Mouse (Mus musculus): Measurements from ENCODE around the gene Csf2. TPM values are rescaled to one million over a fixed set of nuclear protein-coding genes. Genes with fewer than 3 reads are reported as not detected.

Gene Csf2
- total and polyA plus RNA-seq, 3 experiments, result 0.79 to 2.4 (median 1.9) TPM

- no peak overlapping the region for H3K4me3 ChIP-seq (replicated peaks in 1 of 3; ENCODE audit: low read depth in 2 of 3, low read length in 2 of 3, poor library complexity in 1 of 3)
- no peaks in the 10 kb centered on the region for H3K9me3 ChIP-seq (replicated peaks; ENCODE audit: low read length)
- no peaks in the 10 kb centered on the region for H3K27me3 ChIP-seq (replicated peaks)
- no peak overlapping the region for H3K27ac ChIP-seq (ENCODE audit: insufficient read depth, low read depth)
- H3K4me1 ChIP-seq (ENCODE audit: control insufficient read depth in 1 of 2, insufficient read depth in 2 of 2), result peaks cover 14 to 40% of the 10 kb centered on the region in 2 experiments
- no peaks in the 10 kb centered on the region for H3K79me2 ChIP-seq (replicated peaks; ENCODE audit: control insufficient read depth, extremely low read depth, insufficient read depth, poor library complexity, severe bottlenecking)
- no peak overlapping the region for H3K9ac ChIP-seq (ENCODE audit: insufficient read depth, low read depth)
- TF ChIP-seq ZMIZ1 (IDR thresholded peaks at IDR 0.05; ENCODE audit: low read depth, low read length) (no peak), POLR2AphosphoS2 (IDR thresholded peaks at IDR 0.05; ENCODE audit: low read depth, low read length) (no peak), MAZ (IDR thresholded peaks at IDR 0.05; ENCODE audit: low read depth, low read length) (0 out of 2 replicates have a peak, but pooled peaks have one; percentile 6), CHD2 (IDR thresholded peaks at IDR 0.05; ENCODE audit: low read length) (no peak), USF1 (IDR thresholded peaks at IDR 0.05; ENCODE audit: low read depth, low read length) (no peak), POLR2A (IDR thresholded peaks at IDR 0.05; ENCODE audit: low read depth, low read length) (no peak), ZNF384 (IDR thresholded peaks at IDR 0.05; ENCODE audit: low read depth, low read length) (peak; percentile 20; the same call in 1 of the 2 replicates), IRF4 (IDR thresholded peaks at IDR 0.05; ENCODE audit: low read depth, low read length) (peak; percentile 39; the same call in 1 of the 2 replicates), PAX5 (IDR thresholded peaks at IDR 0.05; ENCODE audit: low read length) (no peak), JUND (conservative IDR thresholded peaks at IDR 0.05; ENCODE audit: low read depth, low read length) (peak; percentile 36; the same call in 1 of the 2 replicates), GABPA (IDR thresholded peaks at IDR 0.05; ENCODE audit: insufficient replicate concordance, low read depth, low read length) (no peak), MEF2A (IDR thresholded peaks at IDR 0.05; ENCODE audit: borderline replicate concordance, low read depth, low read length) (peak; percentile 77), ZKSCAN1 (IDR thresholded peaks at IDR 0.05; ENCODE audit: borderline replicate concordance, low read depth, low read length) (no peak), ELF1 (IDR thresholded peaks at IDR 0.05; ENCODE audit: low read depth, low read length) (peak; percentile 50), UBTF (IDR thresholded peaks at IDR 0.05; ENCODE audit: low read depth, low read length) (no peak), MXI1 (IDR thresholded peaks at IDR 0.05; ENCODE audit: low read depth, low read length) (no peak), MAX (IDR thresholded peaks at IDR 0.05; ENCODE audit: low read length) (no peak), SMC3 (IDR thresholded peaks at IDR 0.05; ENCODE audit: low read depth, low read length) (peak; percentile 100), CTCF (conservative IDR thresholded peaks at IDR 0.05 in 1 of 2, IDR thresholded peaks at IDR 0.05 in 1 of 2; ENCODE audit: low read depth in 2 of 2, low read length in 2 of 2) (peak; percentile 39 to 100), KAT2A (IDR thresholded peaks at IDR 0.05; ENCODE audit: insufficient replicate concordance, low read length) (no peak), CHD1 (IDR thresholded peaks at IDR 0.05; ENCODE audit: low read depth, low read length) (no peak), TBP (conservative IDR thresholded peaks at IDR 0.05; ENCODE audit: low read depth, low read length) (no peak), ZC3H11A (IDR thresholded peaks at IDR 0.05; ENCODE audit: low read depth, low read length) (peak; percentile 100), RAD21 (IDR thresholded peaks at IDR 0.05; ENCODE audit: low read depth, low read length) (no peak; the same call in none of the 2 replicates), HCFC1 (IDR thresholded peaks at IDR 0.05; ENCODE audit: low read depth, low read length) (no peak), TCF12 (IDR thresholded peaks at IDR 0.05; ENCODE audit: low read depth, low read length) (no peak), JUN (IDR thresholded peaks at IDR 0.05; ENCODE audit: insufficient read depth, low read depth, low read length) (no peak), USF2 (conservative IDR thresholded peaks at IDR 0.05; ENCODE audit: low read depth, low read length) (no peak), MYC (IDR thresholded peaks at IDR 0.05; ENCODE audit: low read depth, low read length) (0 out of 2 replicates have a peak, but pooled peaks have one; percentile 19), NELFE (IDR thresholded peaks at IDR 0.05; ENCODE audit: low read depth, low read length) (peak; percentile 53; the same call in 1 of the 2 replicates), NRF1 (IDR thresholded peaks at IDR 0.05; ENCODE audit: low read depth, low read length) (peak; percentile 36; the same call in 1 of the 2 replicates), RCOR1 (conservative IDR thresholded peaks at IDR 0.05; ENCODE audit: low read depth, low read length) (no peak; the same call in 1 of the 2 replicates), SIN3A (IDR thresholded peaks at IDR 0.05; ENCODE audit: low read length) (0 out of 2 replicates have a peak, but pooled peaks have one; percentile 30), E2F4 (IDR thresholded peaks at IDR 0.05; ENCODE audit: insufficient replicate concordance, low read depth, low read length) (no peak), BHLHE40 (IDR thresholded peaks at IDR 0.05; ENCODE audit: low read depth, low read length) (no peak), MAFK (IDR thresholded peaks at IDR 0.05; ENCODE audit: insufficient replicate concordance, low read length) (no peak; the same call in 1 of the 2 replicates), EP300 (IDR thresholded peaks at IDR 0.05; ENCODE audit: low read length) (no peak), ETS1 (conservative IDR thresholded peaks at IDR 0.05; ENCODE audit: low read depth, low read length) (no peak)
- dilution Hi-C loops (cut with MboI; ENCODE audit: extremely low pct_ligation_motif_present, extremely low pct_unique_long_range_greater_than_20kb, low sequenced_read_pairs), result no loop called here
- H3K4me2 ChIP-seq (ENCODE audit: insufficient read depth, low read depth, poor library complexity, severe bottlenecking), result no peak overlapping the region
- in situ Hi-C loops (cut with MboI; ENCODE audit: low pct_ligation_motif_present, low pct_unique_long_range_greater_than_20kb, low sequenced_read_pairs), result loop anchor here (5.0 kb wide), 1 partner anchor 112 kb away; no protein-coding TSS in a partner anchor
- H3K36me3 ChIP-seq (replicated peaks in 1 of 2; ENCODE audit: control insufficient read depth in 1 of 2, insufficient read depth in 1 of 2, low read length in 1 of 2), result no peaks in the 10 kb centered on the region
- peak; percentile 88 for DNase-seq (ENCODE audit: extremely low read depth)
Observed at GRCm38 (mm10) chr11:54254114-54254513, 4.6 kb upstream of the Csf2 start.
